Mouse (Mus musculus) small intestine, adult 2 months (tissue): ENCODE measurements around the gene Vps13a. TPM values are rescaled to one million over a fixed set of nuclear protein-coding genes. Genes with fewer than 3 reads are reported as not detected.

ENCODE experiments used
- H3K27ac ChIP-seq: fragments of 200-500 bp; 2 replicates; pipeline ENCODE4 v1.5.1; 2012; ENCODE audit warnings: low read depth, low read length, control low read depth, inconsistent platforms; ENCODE audit not compliant: insufficient read depth
- H3K27me3 ChIP-seq: fragments of 200-500 bp; 2 replicates; pipeline ENCODE4 v1.6.1; 2012; ENCODE audit warnings: mild to moderate bottlenecking, moderate library complexity, low read length, inconsistent platforms; ENCODE audit not compliant: control insufficient read depth, insufficient read depth
- H3K36me3 ChIP-seq: fragments of 200-500 bp; 2 replicates; pipeline ENCODE4 v1.6.1; 2012; ENCODE audit warnings: mild to moderate bottlenecking, low read length, control low read depth, inconsistent platforms; ENCODE audit not compliant: control insufficient read depth, insufficient read depth
- H3K4me1 ChIP-seq: fragments of 200-500 bp; 2 replicates; pipeline ENCODE4 v1.6.1; 2012; ENCODE audit warnings: low read length, inconsistent platforms, mixed read lengths; ENCODE audit not compliant: control insufficient read depth, insufficient read depth, insufficient read length
- H3K4me3 ChIP-seq: fragments of 200-500 bp; 2 replicates; pipeline ENCODE4 v1.5.1; 2012; ENCODE audit warnings: low read depth, mild to moderate bottlenecking, control low read depth, inconsistent platforms, low read length, moderate library complexity
- CTCF ChIP-seq: fragments of 200-500 bp; IDR thresholded peaks from 2 replicates; pipeline ENCODE4 v1.5.1; 2012; ENCODE audit warnings: low read depth, mild to moderate bottlenecking, control low read depth, inconsistent platforms, low read length, moderate library complexity, mixed read lengths; ENCODE audit not compliant: insufficient replicate concordance, insufficient read length; ENCODE audit errors: extremely low read depth
- POLR2A ChIP-seq: fragments of 200-500 bp; IDR thresholded peaks from 2 replicates; pipeline ENCODE4 v1.6.1; 2012; ENCODE audit warnings: low read depth, mild to moderate bottlenecking, control low read depth, inconsistent platforms, low read length, moderate library complexity
- WGBS: fragments of 180-500 bp; shearing (Covaris S2); methylation state at CpG from one replicate; pipeline ENCODE4 v1.1.7; 2018; 5-methylcytosine and 5-hydroxymethylcytosine counted together
- polyA plus RNA-seq: library from polyadenylated mRNA; depleted of rRNA; stranded (reverse); fragments of >200 nt; gene quantifications from 2 replicates; pipeline ENCODE4 v1.2.3, GENCODE M21; 2012

Vps13a gene
- polyA plus RNA-seq, 1 experiment = 0.84 TPM

DNA sequence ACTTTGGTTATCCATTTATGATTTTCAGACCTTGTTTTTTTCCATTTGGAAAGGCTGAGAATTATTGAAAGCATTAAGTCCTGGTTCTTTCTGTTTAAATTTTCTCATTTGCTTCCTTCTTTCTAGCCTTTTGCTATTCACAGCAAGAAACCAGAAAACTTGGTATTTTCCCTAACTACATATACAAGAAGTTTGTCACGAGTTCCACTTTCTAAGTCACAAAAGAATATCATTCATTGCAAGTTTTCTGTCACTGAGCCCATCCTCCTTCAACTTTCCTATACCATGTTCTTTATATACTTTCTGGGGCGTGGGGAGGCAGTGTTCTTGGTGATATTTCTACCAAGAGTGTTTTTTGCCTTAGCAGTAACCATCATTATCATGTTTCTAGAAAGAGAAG, 96.5 kb downstream of the Vps13a start:
- 90% methylated on average over 2 of the region's 2 CpGs for WGBS
- Histone ChIP-seq H3K36me3 (peaks cover 34% of the 10 kb centered on the region), H3K4me1 (no peaks in the 10 kb centered on the region), H3K4me3 (no peak overlapping the region), H3K27me3 (no peaks in the 10 kb centered on the region), H3K27ac (no peak overlapping the region)
- no peak for TF ChIP-seq CTCF
- TF ChIP-seq POLR2A = no peak

DNA sequence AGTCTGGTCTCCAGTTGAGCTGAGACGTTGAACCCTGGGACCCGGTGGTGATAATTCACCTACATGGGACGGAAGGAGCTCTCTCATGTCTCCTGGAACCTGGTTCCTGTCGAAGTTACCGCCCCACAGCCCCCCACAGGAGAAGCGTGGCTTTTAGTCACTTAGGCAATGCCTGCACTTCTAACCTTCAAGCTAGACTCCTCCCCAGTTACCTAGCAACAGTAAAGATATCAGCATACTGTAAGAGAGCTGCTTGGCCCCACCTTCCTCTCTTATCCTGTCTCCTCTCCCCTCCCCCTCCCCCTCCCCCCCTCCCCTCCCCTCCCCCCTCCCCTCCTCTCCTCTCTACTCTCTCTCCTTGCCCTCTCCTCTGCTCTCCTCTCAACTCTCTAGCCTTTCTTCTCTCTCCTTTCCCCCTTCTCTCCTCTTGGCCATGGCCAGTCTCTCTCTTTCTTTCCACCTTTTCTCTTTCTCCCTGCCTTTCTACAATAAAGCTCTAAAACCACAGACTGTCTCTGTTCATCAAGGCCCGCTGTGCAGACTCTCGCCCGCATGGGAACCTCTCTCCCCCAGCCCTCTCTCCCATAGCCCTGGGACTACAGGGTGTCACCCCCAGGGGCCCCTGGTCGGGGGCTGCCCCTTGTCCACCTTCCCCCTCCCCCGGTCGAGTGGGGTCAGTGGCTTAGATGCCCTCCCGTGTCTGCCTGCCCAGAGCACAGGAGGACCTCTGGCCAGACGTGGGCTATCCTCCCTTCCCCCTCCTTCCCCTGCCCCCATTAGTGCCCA, 154.9 kb downstream of the Vps13a start:
- Histone ChIP-seq H3K4me3 (no peak overlapping the region), H3K4me1 (no peaks in the 10 kb centered on the region), H3K27me3 (no peaks in the 10 kb centered on the region), H3K36me3 (0 out of 2 replicates have a peak, but pooled peaks cover 6% of the 10 kb centered on the region), H3K27ac (no peak overlapping the region)
- no peak for TF ChIP-seq CTCF
- TF ChIP-seq POLR2A = no peak
- 57% methylated on average over 14 of the region's 14 CpGs for WGBS

DNA sequence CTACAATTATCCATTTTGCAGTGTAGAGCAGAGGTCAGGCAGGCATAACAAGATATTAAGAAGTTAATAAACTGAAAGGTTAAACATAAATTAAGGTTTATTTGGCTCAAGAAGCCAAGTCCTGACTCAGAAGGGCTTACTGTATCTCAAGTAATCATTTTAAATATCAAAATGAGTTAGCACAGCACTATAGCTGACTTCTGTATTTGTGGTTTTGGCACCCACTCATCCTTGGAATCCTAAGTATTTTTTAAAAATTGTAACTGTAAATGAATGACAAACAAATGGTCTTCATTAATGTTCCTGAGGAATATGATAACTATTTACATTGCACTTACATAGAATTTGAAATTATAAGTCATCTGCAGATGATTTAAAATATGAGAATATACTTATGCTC, 155.7 kb downstream of the Vps13a start:
- Histone ChIP-seq H3K4me1 (no peaks in the 10 kb centered on the region), H3K4me3 (no peak overlapping the region), H3K36me3 (0 out of 2 replicates have a peak, but pooled peaks cover 5% of the 10 kb centered on the region), H3K27me3 (no peaks in the 10 kb centered on the region), H3K27ac (no peak overlapping the region)
- TF ChIP-seq POLR2A (no peak), CTCF (no peak)

GRCm38 (mm10) chr19:16623154-16623553, 157.6 kb downstream of the Vps13a start:
- WGBS = 63% methylated on average over 4 of the region's 4 CpGs
- no peak overlapping the region for H3K27ac ChIP-seq
- peaks cover 11% of the 10 kb centered on the region for H3K36me3 ChIP-seq
- no peak for TF ChIP-seq POLR2A
- TF ChIP-seq CTCF = no peak
- H3K4me3 ChIP-seq = no peak overlapping the region
- H3K4me1 ChIP-seq = no peaks in the 10 kb centered on the region
- no peaks in the 10 kb centered on the region for H3K27me3 ChIP-seq

DNA sequence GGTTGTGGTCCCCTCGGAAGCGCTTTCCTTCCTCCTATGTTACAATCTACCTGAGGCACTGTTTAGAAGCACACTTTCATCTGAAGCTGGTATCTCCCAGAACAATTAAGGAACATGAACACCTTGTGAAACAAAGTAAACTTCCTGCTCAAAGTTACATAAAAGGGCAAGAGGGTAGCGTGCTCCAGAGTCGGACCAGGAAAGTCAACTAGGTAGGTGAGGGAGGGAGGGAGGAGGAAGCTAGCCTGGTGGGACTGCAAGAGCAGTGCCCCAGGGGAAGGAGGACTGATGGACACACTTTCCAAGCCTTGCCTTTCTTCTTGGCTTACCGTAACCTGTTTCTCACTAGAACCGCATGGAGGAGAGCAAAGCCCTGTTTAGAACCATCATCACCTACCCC, 173.1 kb downstream of the Vps13a start:
- TF ChIP-seq POLR2A (no peak), CTCF (no peak)
- no peaks in the 10 kb centered on the region for H3K4me1 ChIP-seq
- no peak overlapping the region for H3K27ac ChIP-seq
- peaks cover 7% of the 10 kb centered on the region; the same call in 1 of the 2 replicates for H3K36me3 ChIP-seq
- 44% methylated on average over 6 of the region's 6 CpGs for WGBS
- H3K27me3 ChIP-seq = no peaks in the 10 kb centered on the region
- H3K4me3 ChIP-seq = no peak overlapping the region

DNA sequence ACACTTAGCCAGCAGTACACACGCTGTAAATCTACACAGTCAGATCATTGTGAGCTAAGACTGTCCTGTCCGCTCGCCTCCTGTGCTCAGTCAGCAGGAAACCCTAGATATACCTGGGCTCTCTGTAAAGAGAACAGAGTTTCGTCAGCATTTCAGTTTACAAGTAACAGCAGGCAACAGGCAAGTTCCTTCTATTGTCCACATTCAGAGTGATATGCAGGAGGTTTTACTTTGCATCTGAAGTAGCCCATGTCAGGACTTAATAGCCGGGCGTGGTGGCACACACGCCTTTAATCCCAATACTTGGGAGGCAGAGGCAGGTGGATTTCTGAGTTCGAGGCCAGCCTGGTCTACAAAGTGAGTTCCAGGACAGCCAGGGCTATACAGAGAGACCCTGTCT, 178.7 kb downstream of the Vps13a start:
- no peak for TF ChIP-seq POLR2A
- TF ChIP-seq CTCF = no peak

DNA sequence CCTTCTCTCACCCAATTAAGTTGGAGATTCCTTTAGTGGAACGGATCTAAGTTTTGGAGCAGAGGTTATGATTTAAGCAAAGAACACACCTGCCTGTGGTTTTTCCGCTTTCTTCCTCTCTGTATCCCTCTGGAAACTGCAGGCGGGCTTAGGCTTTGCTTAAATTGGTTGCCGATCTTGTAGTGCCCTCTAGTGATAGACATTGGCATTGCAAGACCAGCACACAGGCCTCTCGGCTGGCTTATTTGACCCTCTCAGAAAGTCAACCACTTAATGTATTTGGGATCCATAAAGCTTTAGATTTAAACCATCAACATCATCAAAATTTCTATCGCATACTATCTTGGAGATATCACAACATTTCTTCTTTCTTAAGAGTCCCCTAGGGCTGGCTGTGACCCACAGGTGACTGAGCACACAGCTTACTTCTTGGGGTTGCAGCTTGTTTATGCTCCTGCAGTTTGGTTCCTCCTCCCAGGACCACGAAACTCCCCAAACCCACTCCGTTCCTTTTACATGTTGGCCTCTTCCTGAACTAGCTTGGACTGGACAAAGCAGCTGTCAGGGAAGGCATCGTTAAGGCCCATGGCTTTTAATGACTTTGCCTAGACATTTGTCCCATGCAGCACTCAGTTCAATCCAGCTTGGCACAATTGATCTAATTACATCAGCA, 181.3 kb downstream of the Vps13a start:
- no peak overlapping the region for H3K4me3 ChIP-seq
- no peaks in the 10 kb centered on the region for H3K36me3 ChIP-seq
- H3K27ac ChIP-seq = no peak overlapping the region
- no peaks in the 10 kb centered on the region for H3K27me3 ChIP-seq
- TF ChIP-seq POLR2A (no peak), CTCF (peak; percentile 79; the same call in 1 of the 2 replicates)
- 20% methylated on average over 9 of the region's 9 CpGs for WGBS
- H3K4me1 ChIP-seq = no peaks in the 10 kb centered on the region

More for the DNA sequence above, 178.7 kb downstream of the Vps13a start:
- 74% methylated on average over 8 of the region's 8 CpGs for WGBS
- no peaks in the 10 kb centered on the region for H3K36me3 ChIP-seq
- no peak overlapping the region for H3K27ac ChIP-seq
- H3K4me1 ChIP-seq = no peaks in the 10 kb centered on the region
- H3K27me3 ChIP-seq = no peaks in the 10 kb centered on the region
- no peak overlapping the region for H3K4me3 ChIP-seq
